Mouse (Mus musculus) E14TG2a.4 (cell line): ENCODE measurements around the gene Hist1h2bg.

ENCODE experiments used
- CTCF ChIP-seq: conservative IDR thresholded peaks from 2 replicates; pipeline ENCODE4 v1.5.1; 2014; ENCODE audit warnings: low read length
- POU5F1 ChIP-seq: IDR thresholded peaks from 2 replicates; pipeline ENCODE4 v1.6.1; 2014; ENCODE audit warnings: low read length, borderline replicate concordance

DNA sequence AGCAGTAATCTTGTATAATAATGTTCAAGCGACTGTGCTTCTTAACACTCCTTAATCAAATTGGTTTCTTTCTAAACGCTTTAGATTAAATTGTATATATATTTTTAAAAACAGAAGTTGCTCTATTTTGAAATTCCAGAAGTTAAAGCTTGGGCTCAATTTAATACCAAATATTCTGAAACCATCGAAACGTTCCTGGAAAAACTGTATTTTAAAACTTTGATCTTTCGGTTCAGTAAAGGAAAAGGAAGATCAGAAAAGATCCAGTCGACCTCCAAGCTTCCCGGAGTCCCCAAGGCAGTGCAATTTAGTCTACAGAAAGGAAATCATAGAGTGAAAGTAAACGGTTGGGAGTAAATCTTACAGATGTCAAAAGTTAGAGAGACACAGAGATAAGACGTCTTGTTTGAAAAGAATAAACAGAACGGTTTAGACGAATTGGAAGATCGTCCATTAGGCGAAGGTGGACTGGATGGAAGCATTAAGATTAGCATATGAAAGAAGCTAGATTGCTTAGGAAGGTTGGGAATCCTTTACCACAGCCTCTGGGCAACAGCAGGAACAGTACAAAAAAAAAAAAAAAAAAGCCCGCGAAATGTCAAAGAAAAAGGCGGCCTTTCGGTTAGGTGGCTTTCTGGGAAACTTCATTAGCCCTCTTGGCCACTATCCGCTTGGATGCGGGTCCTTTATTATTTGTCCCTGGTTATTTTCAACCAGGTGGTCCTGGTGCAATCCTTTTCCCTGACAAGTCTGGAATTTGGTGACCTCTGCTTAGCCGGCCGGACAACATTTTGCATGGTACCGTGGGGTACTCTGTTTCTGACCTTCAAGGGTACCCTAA, 15.1 kb downstream of the Hist1h2bg start:
- TF ChIP-seq CTCF: no peak
- peak; percentile 42 for TF ChIP-seq POU5F1
